Mouse (Mus musculus) frontal cortex, adult 2 months (tissue): Measurements from ENCODE around the gene Dgkz. TPM values are rescaled to one million over a fixed set of nuclear protein-coding genes. Genes with fewer than 3 reads are reported as not detected.

ENCODE experiments used
- DNase-seq, 2 experiments: peaks; one replicate each; pipeline ENCODE4 v3.0.0; 2022; ENCODE audit warnings: low spot score in 1 of 2; ENCODE audit errors: extremely low spot score in 1 of 2
- polyA plus RNA-seq: library from polyadenylated mRNA; depleted of rRNA; stranded (reverse); fragments of >200 nt; gene quantifications from 2 replicates; pipeline ENCODE4 v1.2.3, GENCODE M21; 2012

The Dgkz gene
- polyA plus RNA-seq, 1 experiment = 632 TPM

DNA sequence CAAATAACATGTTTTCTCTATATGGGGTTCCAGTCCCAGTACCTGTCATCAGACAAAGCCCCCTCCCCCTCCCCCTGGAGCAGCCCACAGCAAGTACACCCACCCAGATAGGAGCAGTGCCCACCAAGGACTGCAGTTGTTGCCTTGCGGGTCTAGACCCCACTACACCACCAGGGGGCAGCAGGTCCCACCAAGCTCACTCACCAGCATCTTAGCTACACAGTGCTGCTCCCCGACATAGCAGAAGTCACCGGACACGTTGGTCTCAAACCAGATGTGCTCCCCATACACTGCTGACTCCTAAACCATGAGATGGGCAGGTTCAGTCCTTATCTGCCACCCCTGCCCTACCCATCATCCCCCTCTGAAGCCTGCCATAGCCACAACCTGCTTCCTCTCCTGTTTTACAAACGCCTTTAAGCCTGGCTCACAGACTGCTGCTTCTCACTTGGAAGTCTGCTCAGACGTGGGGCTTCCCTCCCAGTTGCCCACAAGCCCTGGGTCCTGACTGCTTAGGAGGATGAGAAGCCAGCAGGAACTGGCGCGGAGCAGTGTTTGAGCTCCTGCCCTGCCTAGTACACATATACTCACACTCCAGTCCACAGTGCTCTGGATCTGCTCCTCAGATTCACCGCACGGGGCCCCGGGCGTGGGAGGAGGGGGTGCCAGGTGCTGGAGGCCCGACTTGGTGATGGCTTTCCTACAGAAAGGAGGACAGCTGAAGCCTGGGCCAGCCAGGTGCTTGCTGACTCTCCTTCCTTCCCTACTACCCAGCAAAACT, 31.3 kb downstream of the Dgkz start:
- DNase-seq = peak in 1 of 2 experiments; percentile 87

DNA sequence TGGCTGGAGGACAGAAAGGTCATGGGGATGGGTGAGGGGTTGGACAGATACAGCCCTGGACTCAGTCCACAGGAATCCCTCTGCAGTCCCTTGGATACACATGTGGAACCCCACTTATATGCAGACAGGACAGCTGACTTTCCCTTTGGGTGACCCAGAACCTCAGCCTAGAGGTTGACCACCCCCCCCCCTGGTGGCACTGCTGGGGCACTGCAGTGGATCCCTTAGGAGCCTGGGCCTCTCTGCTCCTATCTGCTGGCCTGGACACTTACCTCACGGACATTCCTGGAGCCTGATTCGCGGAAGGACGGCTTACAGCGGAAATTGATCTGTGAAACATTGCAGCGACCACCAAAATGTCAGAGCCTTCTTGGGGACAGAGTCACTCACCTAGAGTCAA, 33.3 kb downstream of the Dgkz start:
- no peak for DNase-seq

DNA sequence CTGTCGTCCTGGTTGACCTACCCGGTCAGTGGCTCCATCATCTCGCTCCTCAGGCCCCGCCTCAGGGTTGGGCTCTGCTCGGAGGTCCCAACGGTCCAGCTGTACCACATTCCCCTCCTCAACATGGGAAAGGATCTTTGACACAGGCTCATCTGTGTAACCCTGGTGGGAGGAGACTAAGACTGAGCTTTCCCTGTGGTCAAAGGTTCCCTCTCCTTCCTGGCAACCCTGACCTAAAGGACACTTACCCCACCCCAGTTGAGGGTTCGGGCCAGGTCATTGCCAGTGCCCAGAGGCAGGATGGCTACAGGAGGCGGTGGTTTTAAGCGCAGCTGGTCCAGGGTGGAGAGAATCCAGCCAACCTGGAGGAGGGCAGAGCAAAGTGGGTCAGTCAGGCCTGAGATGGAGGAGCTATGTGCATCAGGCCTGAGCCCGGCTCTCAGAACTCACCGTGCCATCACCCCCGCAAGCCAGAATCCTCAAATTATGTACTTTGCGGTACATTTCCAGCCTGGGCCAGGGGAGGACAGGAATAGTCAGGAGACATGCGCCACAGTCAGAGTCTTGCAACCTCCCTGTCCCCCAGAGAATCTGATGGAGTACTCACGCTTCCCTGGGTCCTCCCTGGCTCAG, 36.2 kb downstream of the Dgkz start:
- no peak for DNase-seq

DNA sequence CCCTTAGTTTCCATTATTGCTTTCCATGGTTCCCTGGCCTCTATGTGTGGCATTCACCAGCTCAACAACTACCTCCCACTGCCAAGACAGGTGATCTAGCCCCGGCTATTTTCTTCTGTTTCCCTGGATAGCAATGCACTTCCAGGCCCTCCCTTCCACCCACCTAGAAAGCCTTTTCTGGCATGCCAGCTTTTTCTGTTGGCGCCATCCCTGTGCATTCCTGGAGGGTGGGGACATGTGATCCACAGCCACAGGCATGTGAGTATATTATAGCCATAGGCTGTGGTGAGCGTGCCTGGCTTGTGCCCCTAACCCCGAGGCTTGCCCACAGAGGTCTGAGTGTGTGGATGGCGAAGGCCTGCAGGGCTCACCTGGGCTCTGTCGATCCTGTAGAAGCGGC, 39.5 kb downstream of the Dgkz start:
- DNase-seq = peak in 1 of 2 experiments; percentile 75

DNA sequence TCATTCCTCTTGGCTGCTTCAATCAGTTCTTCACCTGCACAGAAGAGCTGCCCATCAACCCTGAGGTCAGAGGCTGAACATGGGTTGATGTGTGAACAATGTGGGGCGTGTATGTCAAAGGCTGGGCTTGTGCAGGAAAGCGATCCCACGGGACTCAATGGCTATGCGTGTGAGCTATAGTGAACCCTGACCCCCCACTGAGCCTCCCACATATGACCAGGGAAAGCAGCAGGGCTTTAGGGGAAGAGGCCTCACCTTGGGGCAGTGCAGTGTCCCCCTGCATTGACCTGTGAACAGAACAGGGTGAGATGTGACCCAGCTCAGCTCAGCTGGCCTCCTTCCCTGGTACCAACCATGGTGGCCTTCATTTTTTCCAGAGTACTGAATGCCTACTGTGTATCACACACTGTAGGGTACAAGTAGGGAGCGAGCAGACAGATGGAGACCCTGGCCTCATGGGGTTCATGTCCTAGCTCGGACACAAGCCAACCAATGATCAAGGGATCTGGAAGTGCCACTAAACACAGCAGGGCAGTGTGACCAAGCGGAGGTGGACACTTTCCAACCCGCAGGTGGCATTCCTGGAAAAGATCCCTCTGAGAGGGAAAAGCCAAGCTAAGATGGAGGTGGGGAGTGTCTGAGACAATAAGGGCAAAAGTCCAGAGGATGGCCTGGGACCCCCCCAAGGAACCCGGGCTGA, 40.7 kb downstream of the Dgkz start:
- DNase-seq = no peak

DNA sequence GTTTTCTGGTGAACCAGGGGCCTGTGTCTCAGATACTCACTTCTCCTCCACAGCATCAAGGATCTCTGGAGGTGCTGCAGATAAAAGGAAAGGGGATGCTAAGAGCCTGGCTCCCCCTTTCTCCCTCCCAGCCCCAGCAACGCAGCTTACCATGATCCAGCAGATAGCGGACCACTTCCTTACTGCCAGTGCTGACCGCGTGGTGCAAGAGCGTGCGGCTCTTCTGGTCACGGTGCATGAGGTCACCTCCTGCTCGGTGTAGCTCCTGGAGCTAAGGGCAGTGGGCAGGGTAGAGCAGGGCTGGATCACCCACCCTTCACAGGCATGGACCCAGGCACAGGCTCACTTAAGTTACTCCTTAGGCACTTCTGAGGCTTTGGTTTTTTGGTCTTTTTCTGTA, 41.6 kb downstream of the Dgkz start:
- no peak for DNase-seq

DNA sequence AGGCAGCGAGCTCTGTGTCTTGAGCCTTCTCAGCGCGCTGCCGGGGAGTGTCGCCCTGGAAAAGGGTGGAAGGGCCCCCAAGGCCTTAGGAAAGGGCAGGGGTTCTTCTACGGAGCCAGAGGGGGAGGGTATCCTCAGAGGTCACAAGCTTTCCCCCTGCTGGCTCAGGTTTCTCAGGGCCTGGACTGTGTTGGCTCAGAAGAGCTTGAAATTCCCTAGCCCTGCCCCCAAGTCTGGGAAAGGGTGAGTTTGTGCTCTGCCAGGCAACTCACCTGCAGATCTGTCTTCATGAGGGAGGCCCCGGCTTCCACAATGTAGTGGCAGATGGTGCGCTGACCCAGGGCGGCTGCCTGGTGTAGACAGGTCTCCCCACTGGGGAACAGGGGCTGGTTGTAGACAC, 42.2 kb downstream of the Dgkz start:
- DNase-seq = no peak

DNA sequence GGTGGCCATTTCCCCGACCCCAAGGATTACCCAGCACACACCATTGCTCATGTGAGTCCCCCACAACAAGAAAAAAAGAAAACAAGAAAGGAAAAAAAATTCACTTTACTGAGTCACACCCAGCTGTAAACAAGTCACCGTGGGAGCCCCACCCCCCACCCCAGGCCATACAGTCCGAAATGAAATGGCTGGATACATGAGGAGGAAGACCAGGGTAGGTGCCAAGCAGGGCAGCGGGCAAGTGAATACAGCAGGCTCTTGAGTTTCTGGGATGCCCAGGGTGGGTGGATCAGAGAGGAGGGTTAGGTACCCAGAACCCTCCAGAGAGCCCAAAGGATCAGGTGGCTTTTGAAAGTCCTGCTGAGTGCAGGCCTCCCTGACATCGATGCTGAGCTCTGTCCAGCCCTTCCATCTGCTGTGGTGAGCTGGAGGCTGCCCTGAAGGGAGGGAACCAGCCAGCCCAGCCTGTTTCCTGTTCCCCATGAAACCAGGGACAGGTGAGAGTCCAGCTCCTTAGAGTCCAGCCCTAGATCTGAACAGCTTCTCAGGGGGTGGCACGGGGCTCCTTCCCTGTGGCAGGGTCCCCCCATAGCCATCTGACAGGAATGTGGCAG, 42.8 kb downstream of the Dgkz start:
- DNase-seq = no peak

DNA sequence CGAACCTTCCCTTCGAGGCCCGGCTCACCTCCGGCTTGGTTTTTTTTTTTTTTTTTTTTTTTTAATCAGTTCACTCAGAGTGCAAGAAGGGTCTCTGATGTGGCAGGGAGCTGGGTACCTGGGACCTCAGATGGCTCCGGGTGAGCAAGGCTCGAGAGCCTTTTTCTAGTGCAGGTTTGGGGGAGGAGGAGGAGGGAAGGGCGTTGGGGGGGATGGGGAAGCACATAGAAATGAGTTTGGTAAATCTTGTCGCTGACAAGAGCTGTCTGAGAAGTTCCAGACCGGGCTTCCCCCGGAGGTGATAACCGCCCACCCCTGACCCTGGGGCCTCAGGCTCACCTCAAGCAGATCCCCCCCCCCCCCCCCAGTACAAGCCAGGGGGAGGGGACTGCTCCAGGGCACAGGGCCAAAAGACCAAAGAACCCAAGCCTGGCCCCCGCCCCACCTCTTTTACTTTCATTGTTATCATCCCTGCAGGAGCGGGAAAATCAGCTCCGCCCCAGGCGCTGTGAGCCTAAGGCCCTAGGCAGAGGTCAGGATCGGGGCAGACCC, 43.4 kb downstream of the Dgkz start, which contains the start of gene Mdk:
Mdk (minus strand) TSS at position 138 of the 552 bp plus-strand sequence.
- DNase-seq = no peak

DNA sequence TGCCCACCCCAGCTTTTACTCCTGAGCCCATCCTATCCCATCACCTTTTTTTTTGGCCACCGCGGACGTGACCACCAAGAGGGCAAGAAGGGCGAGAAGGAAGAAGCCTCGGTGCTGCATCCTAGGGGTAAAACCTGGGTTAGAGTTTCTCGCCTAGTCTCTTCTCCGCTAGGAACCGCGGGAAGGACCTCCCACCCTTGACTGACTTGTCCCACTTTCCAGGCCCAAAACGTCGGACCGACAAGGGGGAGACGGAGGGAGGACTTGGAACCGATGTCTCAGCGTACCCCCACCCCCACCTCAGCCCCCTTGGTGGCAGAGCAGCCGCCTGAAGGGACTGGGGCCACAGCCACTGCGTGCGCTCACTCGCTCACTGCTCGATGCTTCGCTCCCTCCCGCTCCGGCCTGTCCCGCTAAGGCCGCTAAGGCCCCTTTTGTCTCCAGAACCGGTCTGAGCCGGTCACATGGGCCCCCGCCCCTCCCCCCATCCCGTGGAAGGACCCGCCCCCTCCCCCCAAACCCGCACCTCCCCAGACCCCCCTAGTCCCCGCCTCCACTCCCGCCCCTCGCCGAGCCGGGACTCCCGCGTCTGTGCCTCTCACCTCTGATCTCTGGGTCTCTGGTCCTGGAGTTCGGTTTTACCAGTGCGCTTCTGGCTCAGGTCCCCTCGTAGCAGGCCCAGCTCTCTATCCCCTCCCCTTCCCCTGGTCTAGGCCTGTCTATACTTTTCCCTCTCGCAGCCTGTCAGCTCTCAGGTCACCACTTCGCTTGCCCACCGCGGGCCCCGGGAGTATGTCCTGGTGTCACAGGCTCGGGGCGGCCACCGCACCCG, 44.1 kb downstream of the Dgkz start:
- DNase-seq = peak in 1 of 2 experiments; percentile 14

DNA sequence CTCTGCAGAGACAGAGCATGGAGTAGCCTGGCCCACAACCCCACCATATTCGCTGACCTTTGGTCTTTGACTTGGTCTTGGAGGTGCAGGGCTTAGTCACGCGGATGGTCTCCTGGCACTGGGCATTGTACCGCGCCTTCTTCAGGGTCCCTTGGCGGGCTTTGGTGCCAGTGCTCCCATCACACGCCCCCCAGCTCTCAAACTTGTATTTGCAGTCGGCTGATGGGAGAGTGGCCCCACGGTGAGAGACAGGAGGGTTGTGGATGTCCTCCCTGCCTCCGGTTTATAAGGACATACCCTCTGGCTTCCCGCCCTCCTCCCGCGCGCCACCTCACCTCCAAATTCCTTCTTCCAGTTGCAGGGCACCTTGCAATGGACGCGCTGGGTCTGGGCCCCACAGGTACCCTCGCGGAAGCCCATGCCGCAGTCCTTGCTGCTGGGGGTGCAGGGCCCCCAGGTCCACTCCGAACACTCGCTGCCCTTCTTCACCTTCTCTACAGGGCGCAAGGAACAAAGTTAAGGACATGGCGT, 44.8 kb downstream of the Dgkz start:
- DNase-seq = no peak

DNA sequence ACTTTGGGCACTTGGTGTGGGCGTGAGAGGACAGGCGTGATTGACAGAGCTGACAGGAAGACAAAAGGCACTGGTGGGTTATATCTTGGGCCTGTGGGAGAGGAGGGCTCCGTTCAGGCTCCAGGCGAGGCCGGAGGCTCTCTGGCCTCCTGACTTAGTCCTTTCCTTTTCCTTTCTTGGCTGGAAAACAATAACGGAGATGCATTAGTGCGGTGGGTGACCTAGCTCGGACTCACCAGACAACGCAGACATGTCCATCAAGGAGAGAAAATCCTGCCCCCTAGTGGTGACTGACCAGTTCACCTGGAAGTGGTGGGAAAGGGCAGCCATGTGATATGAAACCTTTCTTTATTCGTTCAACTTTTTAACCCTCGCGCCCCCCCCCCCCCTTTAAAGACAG, 45.7 kb downstream of the Dgkz start:
- DNase-seq = peak in 1 of 2 experiments; percentile 79

DNA sequence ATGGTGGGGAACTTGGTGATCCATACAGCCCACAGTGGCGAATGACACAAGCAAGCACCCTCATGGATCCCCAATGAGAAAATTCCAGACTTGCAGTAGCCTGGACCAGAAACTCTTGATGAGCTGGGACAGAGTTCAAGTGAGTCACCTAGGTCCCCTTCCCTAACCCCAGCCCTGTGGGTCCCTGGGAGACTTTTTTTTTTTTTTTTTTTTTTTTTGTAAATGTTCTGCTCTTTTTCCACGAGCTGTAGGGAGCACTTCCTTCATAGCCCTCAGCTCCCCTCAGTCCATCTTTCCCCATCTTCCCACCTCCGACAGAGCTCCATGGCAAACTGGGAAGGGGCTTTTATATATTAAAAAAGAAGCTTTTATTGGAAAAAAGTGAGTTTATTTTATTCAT, 46.2 kb downstream of the Dgkz start:
- no peak for DNase-seq

DNA sequence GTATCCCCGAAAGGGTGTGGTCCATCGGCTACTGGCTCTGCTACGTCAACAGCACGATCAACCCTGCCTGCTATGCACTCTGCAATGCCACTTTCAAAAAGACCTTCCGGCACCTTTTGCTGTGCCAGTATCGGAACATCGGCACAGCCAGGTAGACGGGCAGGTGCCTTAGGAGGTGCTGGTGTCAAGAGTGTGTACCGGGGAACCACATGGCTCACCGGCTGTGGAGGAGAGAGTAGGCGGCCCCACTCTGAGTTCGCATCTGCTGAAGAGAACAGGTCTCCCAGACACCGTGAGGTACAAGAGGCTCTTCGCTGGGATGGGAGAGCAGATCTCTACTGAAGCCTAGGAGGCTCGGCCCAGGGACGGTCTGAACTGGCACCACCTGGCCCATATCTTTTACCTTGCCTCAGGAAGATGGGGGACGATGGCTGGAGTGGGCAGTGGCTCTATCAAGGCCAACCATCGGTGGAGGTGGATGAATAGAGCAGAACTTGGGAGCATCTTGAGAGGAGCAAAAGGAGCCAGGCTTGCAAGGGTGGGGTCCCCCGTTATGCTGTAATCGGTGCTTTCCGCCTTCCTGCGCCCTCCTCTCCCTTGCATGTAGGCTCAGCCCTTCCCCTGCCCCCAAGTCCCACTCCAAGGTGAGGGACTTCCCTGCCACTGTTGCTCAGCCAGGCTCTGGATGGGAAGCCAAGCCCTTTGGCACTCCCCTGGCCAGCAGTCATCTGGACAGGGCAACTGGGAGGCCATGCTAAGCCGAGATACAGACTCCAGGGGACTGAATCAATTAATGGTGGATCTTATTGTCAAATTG, 46.9 kb downstream of the Dgkz start:
- no peak for DNase-seq

DNA sequence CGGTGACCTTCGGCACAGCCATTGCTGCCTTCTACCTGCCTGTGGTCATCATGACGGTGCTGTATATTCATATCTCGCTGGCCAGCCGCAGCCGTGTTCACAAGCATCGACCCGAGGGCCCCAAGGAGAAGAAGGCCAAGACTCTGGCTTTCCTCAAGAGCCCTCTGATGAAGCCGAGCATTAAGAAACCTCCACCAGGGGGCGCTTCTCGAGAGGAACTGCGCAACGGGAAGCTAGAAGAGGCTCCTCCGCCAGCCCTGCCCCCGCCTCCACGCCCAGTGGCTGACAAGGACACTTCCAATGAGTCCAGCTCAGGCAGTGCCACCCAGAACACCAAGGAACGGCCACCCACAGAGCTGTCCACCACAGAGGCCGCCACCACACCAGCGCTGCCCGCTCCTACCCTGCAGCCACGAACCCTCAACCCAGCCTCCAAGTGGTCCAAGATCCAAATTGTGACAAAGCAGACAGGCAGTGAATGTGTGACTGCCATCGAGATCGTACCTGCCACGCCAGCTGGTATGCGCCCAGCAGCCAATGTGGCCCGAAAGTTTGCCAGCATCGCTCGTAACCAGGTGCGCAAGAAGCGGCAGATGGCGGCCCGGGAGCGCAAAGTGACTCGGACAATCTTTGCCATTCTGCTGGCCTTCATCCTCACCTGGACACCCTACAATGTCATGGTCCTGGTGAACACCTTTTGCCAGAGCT, 47.7 kb downstream of the Dgkz start:
- DNase-seq = peak in 1 of 2 experiments; percentile 92

DNA sequence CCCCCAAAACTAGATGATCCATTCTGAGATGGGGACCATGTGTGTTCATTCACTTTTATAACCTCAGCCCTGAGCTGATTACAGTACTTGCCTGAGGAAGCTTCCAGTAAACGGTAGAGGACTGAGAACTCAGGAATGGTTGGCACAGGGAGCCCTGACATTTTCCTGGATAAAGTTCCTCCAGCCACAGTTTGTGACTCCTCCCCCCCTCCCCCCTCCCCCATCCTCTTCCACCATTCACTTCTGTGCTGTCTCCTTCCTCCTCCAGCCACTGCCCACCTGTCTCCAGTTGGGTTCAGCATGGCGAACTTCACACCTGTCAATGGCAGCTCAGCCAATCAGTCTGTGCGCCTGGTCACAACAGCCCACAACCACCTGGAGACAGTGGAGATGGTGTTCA, 48.7 kb downstream of the Dgkz start, which contains the start of gene Chrm4:
Chrm4 (plus strand) TSS at position 301 of the 400 bp plus-strand sequence.
- DNase-seq = no peak

DNA sequence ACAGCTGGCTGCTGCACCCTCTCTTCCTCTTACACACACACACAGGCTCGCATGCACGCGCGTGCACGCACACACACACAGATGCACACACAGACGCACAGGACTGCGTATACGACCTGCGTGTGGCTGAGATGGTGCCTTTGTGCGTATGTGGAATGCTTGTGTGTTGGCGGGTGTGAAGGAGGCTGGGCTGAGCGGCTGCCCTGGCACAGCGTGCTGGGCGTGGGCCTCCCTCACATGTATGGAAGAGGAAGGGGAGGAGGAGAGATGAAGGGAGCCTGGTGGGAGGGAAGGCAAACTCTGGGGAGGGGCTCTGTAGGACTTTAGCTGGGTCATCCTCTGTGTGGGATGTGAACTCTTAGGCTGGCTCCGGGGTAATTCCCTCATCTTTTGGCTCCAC, 50.2 kb downstream of the Dgkz start:
- DNase-seq = peak in 1 of 2 experiments; percentile 79

DNA sequence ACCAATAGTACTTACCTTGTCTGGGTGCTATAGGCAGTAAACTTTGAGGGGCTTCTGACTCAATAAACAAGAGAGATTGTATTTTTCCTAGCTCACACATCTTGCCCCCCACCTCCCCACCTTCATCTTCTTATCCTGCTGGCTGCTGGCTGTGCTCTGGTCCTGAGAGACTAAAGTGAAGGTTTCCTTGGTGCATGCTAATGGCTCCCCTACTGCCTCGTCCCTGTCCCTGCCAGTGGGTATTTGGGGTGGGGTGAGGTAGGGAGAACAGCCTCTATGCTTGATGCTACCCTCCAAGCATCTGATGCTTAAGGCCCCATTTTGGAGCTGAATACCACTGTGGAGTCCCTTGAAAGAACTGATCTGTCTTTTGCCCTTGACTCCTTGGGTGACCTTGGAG, 50.9 kb downstream of the Dgkz start:
- no peak for DNase-seq
